Mouse (Mus musculus): ENCODE measurements at regions not wholly inside any gene's neighbourhood (a gene's known extent, or its start where the extent isn't known, plus 50 kb on each side); places are given as distances from the start of the nearest gene placed in this dataset.

- WGBS, result 41% methylated on average over 6 of the region's 6 CpGs
- no peaks in the 10 kb centered on the region for H3K27me3 ChIP-seq
- H3K36me3 ChIP-seq, result no peaks in the 10 kb centered on the region
- no peak overlapping the region for H3K4me3 ChIP-seq
- H3K9me3 ChIP-seq, result no peaks in the 10 kb centered on the region
- H3K9ac ChIP-seq, result no peak overlapping the region
- no peak overlapping the region for H3K4me2 ChIP-seq (replicated peaks)
- no peaks in the 10 kb centered on the region for H3K4me1 ChIP-seq
- no peak for ATAC-seq (ENCODE audit: low FRiP score, low read depth)
- H3K27ac ChIP-seq, result no peak overlapping the region
Measured at GRCm38 (mm10) chr9:87649015-87649978, 81.8 kb downstream of the Tbx18 start.

- H3K36me3 ChIP-seq, result no peaks in the 10 kb centered on the region
- no peak overlapping the region for H3K9ac ChIP-seq
- no peaks in the 10 kb centered on the region for H3K4me1 ChIP-seq
- H3K4me2 ChIP-seq (replicated peaks), result no peak overlapping the region
- 59% methylated on average over 5 of the region's 5 CpGs for WGBS
- no peaks in the 10 kb centered on the region for H3K27me3 ChIP-seq
- no peak overlapping the region for H3K27ac ChIP-seq
- no peak for ATAC-seq (ENCODE audit: low FRiP score, low read depth)
- no peaks in the 10 kb centered on the region for H3K9me3 ChIP-seq
- H3K4me3 ChIP-seq, result no peak overlapping the region
Measured at GRCm38 (mm10) chr9:87648317-87648716, 82.7 kb downstream of the Tbx18 start.

GRCm38 (mm10) chr9:87645032-87645431, 86.0 kb downstream of the Tbx18 start:
- 82% methylated on average over 5 of the region's 5 CpGs for WGBS
- H3K4me2 ChIP-seq (replicated peaks), result no peak overlapping the region
- no peaks in the 10 kb centered on the region for H3K4me1 ChIP-seq
- no peaks in the 10 kb centered on the region for H3K27me3 ChIP-seq
- H3K36me3 ChIP-seq, result no peaks in the 10 kb centered on the region
- H3K4me3 ChIP-seq, result no peak overlapping the region
- no peaks in the 10 kb centered on the region for H3K9me3 ChIP-seq
- ATAC-seq (ENCODE audit: low FRiP score, low read depth), result no peak
- no peak overlapping the region for H3K27ac ChIP-seq
- H3K9ac ChIP-seq, result no peak overlapping the region

- no peak for ATAC-seq (ENCODE audit: low FRiP score, low read depth)
- Histone ChIP-seq H3K9me3 (no peaks in the 10 kb centered on the region), H3K4me2 (replicated peaks) (no peak overlapping the region), H3K9ac (no peak overlapping the region), H3K36me3 (no peaks in the 10 kb centered on the region), H3K4me3 (no peak overlapping the region), H3K27ac (no peak overlapping the region), H3K4me1 (no peaks in the 10 kb centered on the region), H3K27me3 (no peaks in the 10 kb centered on the region)
- WGBS, result 64% methylated on average over 5 of the region's 5 CpGs
Measured at GRCm38 (mm10) chr9:87633863-87634630, 97.0 kb downstream of the Tbx18 start.

- no peak for ATAC-seq (ENCODE audit: low FRiP score, low read depth)
- Histone ChIP-seq H3K27ac (no peak overlapping the region), H3K27me3 (no peaks in the 10 kb centered on the region), H3K9me3 (no peaks in the 10 kb centered on the region), H3K9ac (no peak overlapping the region), H3K4me3 (no peak overlapping the region), H3K36me3 (no peaks in the 10 kb centered on the region), H3K4me1 (no peaks in the 10 kb centered on the region), H3K4me2 (replicated peaks) (no peak overlapping the region)
- WGBS, result 60% methylated on average over 3 of the region's 3 CpGs
Measured at GRCm38 (mm10) chr9:87626432-87626831, 104.6 kb downstream of the Tbx18 start.

- H3K27me3 ChIP-seq, result peaks cover 3% of the 10 kb centered on the region; the same call in 1 of the 2 replicates
Measured at GRCm38 (mm10) chr9:87618238-87618673, 112.8 kb downstream of the Tbx18 start.

GRCm38 (mm10) chr9:87607878-87608631, 123.0 kb downstream of the Tbx18 start:
- no peak overlapping the region for H3K9ac ChIP-seq
- H3K36me3 ChIP-seq, result no peaks in the 10 kb centered on the region
- H3K27ac ChIP-seq, result no peak overlapping the region
- H3K27me3 ChIP-seq, result peaks cover 5% of the 10 kb centered on the region; the same call in 1 of the 2 replicates
- H3K9me3 ChIP-seq, result no peaks in the 10 kb centered on the region
- H3K4me1 ChIP-seq, result no peaks in the 10 kb centered on the region
- H3K4me2 ChIP-seq (replicated peaks), result no peak overlapping the region
- no peak for ATAC-seq (ENCODE audit: low FRiP score, low read depth)
- WGBS, result 47% methylated on average over 10 of the region's 10 CpGs
- H3K4me3 ChIP-seq, result no peak overlapping the region

More at GRCm38 (mm10) chr9:87618238-87618673, 112.8 kb downstream of the Tbx18 start:
- H3K4me2 ChIP-seq (replicated peaks), result no peak overlapping the region
- WGBS, result 36% methylated on average over 7 of the region's 7 CpGs
- no peak overlapping the region for H3K4me3 ChIP-seq
- no peak overlapping the region for H3K9ac ChIP-seq
- ATAC-seq (ENCODE audit: low FRiP score, low read depth), result peak; percentile 36; the same call in 1 of the 2 replicates
- H3K36me3 ChIP-seq, result no peaks in the 10 kb centered on the region
- no peaks in the 10 kb centered on the region for H3K4me1 ChIP-seq
- no peaks in the 10 kb centered on the region for H3K9me3 ChIP-seq
- H3K27ac ChIP-seq, result no peak overlapping the region

- Histone ChIP-seq H3K9me3 (0 out of 2 replicates have a peak, but pooled peaks cover 2% of the 10 kb centered on the region), H3K27ac (no peak overlapping the region), H3K4me3 (no peak overlapping the region), H3K27me3 (0 out of 2 replicates have a peak, but pooled peaks cover 5% of the 10 kb centered on the region), H3K4me2 (replicated peaks) (no peak overlapping the region), H3K36me3 (no peaks in the 10 kb centered on the region), H3K4me1 (peaks cover 12% of the 10 kb centered on the region), H3K9ac (no peak overlapping the region)
- no peak for ATAC-seq (ENCODE audit: low FRiP score, low read depth)
- 71% methylated on average over 2 of the region's 2 CpGs for WGBS
Measured at GRCm38 (mm10) chr9:87575591-87575990, 155.5 kb downstream of the Tbx18 start.

GRCm38 (mm10) chr9:87574250-87574864, 156.7 kb downstream of the Tbx18 start:
- Histone ChIP-seq H3K4me1 (peaks cover 12% of the 10 kb centered on the region), H3K27me3 (0 out of 2 replicates have a peak, but pooled peaks cover 5% of the 10 kb centered on the region), H3K9ac (no peak overlapping the region), H3K9me3 (0 out of 2 replicates have a peak, but pooled peaks cover 4% of the 10 kb centered on the region), H3K27ac (peak overlapping the region; percentile 44; the same call in 1 of the 2 replicates), H3K36me3 (no peaks in the 10 kb centered on the region), H3K4me3 (no peak overlapping the region), H3K4me2 (replicated peaks) (peak overlapping the region; percentile 22)
- ATAC-seq (ENCODE audit: low FRiP score, low read depth), result peak; percentile 75
- WGBS, result 13% methylated on average over 2 of the region's 2 CpGs

- H3K9ac ChIP-seq, result no peak overlapping the region
- no peak overlapping the region for H3K27ac ChIP-seq
- no peak for ATAC-seq (ENCODE audit: low FRiP score, low read depth)
- H3K27me3 ChIP-seq, result peaks cover 17% of the 10 kb centered on the region; the same call in 1 of the 2 replicates
- 66% methylated on average over 3 of the region's 3 CpGs for WGBS
- H3K36me3 ChIP-seq, result no peaks in the 10 kb centered on the region
- H3K4me3 ChIP-seq, result no peak overlapping the region
- no peaks in the 10 kb centered on the region for H3K9me3 ChIP-seq
- no peak overlapping the region for H3K4me2 ChIP-seq (replicated peaks)
- H3K4me1 ChIP-seq, result peaks cover 5% of the 10 kb centered on the region; the same call in 1 of the 2 replicates
Measured at GRCm38 (mm10) chr9:87563244-87563643, 167.8 kb downstream of the Tbx18 start.

GRCm38 (mm10) chr9:87562796-87563195, 168.3 kb downstream of the Tbx18 start:
- Histone ChIP-seq H3K4me3 (no peak overlapping the region), H3K9me3 (no peaks in the 10 kb centered on the region), H3K36me3 (no peaks in the 10 kb centered on the region), H3K4me2 (replicated peaks) (no peak overlapping the region), H3K27ac (no peak overlapping the region), H3K27me3 (peaks cover 17% of the 10 kb centered on the region; the same call in 1 of the 2 replicates), H3K4me1 (peaks cover 5% of the 10 kb centered on the region; the same call in 1 of the 2 replicates), H3K9ac (no peak overlapping the region)
- 21% methylated on average over 6 of the region's 6 CpGs for WGBS
- ATAC-seq (ENCODE audit: low FRiP score, low read depth), result no peak
